Mouse (Mus musculus) small intestine, adult 2 months (tissue): ENCODE measurements at regions not wholly inside any gene's neighbourhood (a gene's known extent, or its start where the extent isn't known, plus 50 kb on each side); places are given as distances from the start of the nearest gene placed in this dataset.

Source experiments
- CTCF ChIP-seq: fragments of 200-500 bp; IDR thresholded peaks from 2 replicates; pipeline ENCODE4 v1.5.1; 2012; ENCODE audit warnings: low read depth, mild to moderate bottlenecking, control low read depth, inconsistent platforms, low read length, moderate library complexity, mixed read lengths; ENCODE audit not compliant: insufficient replicate concordance, insufficient read length; ENCODE audit errors: extremely low read depth
- POLR2A ChIP-seq: fragments of 200-500 bp; IDR thresholded peaks from 2 replicates; pipeline ENCODE4 v1.6.1; 2012; ENCODE audit warnings: low read depth, mild to moderate bottlenecking, control low read depth, inconsistent platforms, low read length, moderate library complexity

- TF ChIP-seq CTCF (no peak), POLR2A (no peak)
Measured at GRCm38 (mm10) chr2:92728388-92728787, 128.9 kb downstream of the Chst1 start.
